Mouse (Mus musculus): ENCODE results near the gene Gm3435.
"Not testable (repeated sequence)": the region's sequence is repeated elsewhere in the genome, so short reads cannot be mapped to it uniquely, and the experiment has no call there.

- not testable (repeated sequence) for TF ChIP-seq CTCF (IDR thresholded peaks at IDR 0.05; ENCODE audit: low read depth, low read length); POLR2A (IDR thresholded peaks at IDR 0.05; ENCODE audit: insufficient read depth, low read length)
Observed at GRCm38 (mm10) chr17:15040455-15040854, 30.5 kb downstream of the Gm3435 start.
